Comparison of ENCODE assay signal across 19 mouse cellular contexts in the genomic region with DNA sequence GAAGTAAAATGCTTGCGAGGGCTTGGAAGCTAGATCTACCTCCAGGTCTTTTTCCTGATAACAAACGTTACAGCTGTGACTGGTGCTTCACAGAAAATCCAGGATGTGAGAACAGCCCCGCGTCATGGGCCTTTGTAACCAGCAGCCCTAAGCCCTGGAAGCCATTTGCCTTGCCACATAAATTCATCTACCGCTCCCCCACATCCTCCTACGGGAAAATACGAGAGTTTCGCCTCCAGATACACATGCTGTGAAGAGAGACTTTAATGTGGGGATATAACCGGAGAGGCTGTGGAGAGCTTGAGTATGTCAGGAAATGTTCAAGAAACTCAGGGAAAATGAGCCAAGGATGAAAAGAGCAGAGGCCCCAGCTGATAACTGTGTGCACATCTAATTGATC. TPM values are rescaled to one million over a fixed set of nuclear protein-coding genes. Genes with fewer than 3 reads are reported as not detected.
DNase-seq lines count a peak whose midpoint lies in the region; ATAC-seq and TF ChIP-seq lines count a peak whose summit lies in the region.
"Had no signal": no experiment of that assay in that cellular context is flagged by ENCODE, and none has a peak within 500 bp of the region (broad histone marks: within the 10 kb centered on the region; RNA-seq: fewer than 3 reads in every experiment).

No protein-coding gene starts in this region.

- ATAC-seq in kidney, embryonic 14.5 days (ENCODE audit: low FRiP score, low TSS enrichment) = no peak
- ATAC-seq: forebrain, embryonic 14.5 days had no signal

- no peak overlapping the region for H3K4me2 ChIP-seq in kidney, embryonic 14.5 days (replicated peaks; ENCODE audit: low read depth, low read length)
- H3K4me2 ChIP-seq: heart, embryonic 13.5 days had no signal

- H3K4me3 ChIP-seq in kidney, embryonic 14.5 days (ENCODE audit: low read length) = no peak overlapping the region
- no peak overlapping the region for H3K4me3 ChIP-seq in kidney, adult 2 months (ENCODE audit: insufficient read depth, low read depth, low read length)
- H3K4me3 ChIP-seq: embryonic facial prominence, embryonic 10.5 days; erythroblast, embryonic 14.5 days; forebrain, embryonic 10.5 days; heart, embryonic 13.5 days had no signal

- H3K27ac ChIP-seq in kidney, embryonic 14.5 days (ENCODE audit: low read depth, low read length) = 0 out of 2 replicates have a peak overlapping the region, but pooled peaks have one; percentile 37
- no peak overlapping the region for H3K27ac ChIP-seq in kidney, adult 2 months (ENCODE audit: insufficient read depth, low read depth, low read length)
- H3K27ac ChIP-seq: embryonic facial prominence, embryonic 10.5 days; forebrain, embryonic 10.5 days; heart, embryonic 13.5 days had no signal

- DNase-seq in kidney, adult 2 months = no peak
- peak; percentile 7 to 56 for DNase-seq in layer of hippocampus, adult 18-20 months (ENCODE audit: low spot score in 2 of 2)
- no peak for DNase-seq in layer of hippocampus, postnatal 36 days
- peak; percentile 42 for DNase-seq in right cerebral cortex, adult 18-20 months
- no peak for DNase-seq in right cerebral cortex, postnatal 4 days
- peak; percentile 42 for DNase-seq in telencephalon, adult 2 months (ENCODE audit: low read depth, low spot score)
- DNase-seq in gastrocnemius, postnatal 4 days (ENCODE audit: low spot score in 2 of 2) = no peak
- DNase-seq: adrenal gland, adult 2 months; adrenal gland, postnatal 25 days; cerebellum, adult 2 months; cerebellum, postnatal 10 days; gastrocnemius, postnatal 10 days; heart, postnatal 36 days had no signal

- H3K9ac ChIP-seq in kidney, embryonic 14.5 days (ENCODE audit: low read depth, low read length) = no peak overlapping the region
- H3K9ac ChIP-seq: heart, embryonic 13.5 days had no signal

- TF ChIP-seq CTCF in kidney, adult 2 months (conservative IDR thresholded peaks at IDR 0.05; ENCODE audit: insufficient read depth, insufficient read length, low read depth, low read length) = no peak

- peaks cover 5% of the 10 kb centered on the region for H3K4me1 ChIP-seq in kidney, embryonic 14.5 days (ENCODE audit: control insufficient read depth, insufficient read depth, low read length)
- H3K4me1 ChIP-seq in kidney, adult 2 months (ENCODE audit: control insufficient read depth, insufficient read depth, low read length) = no peaks in the 10 kb centered on the region
- H3K4me1 ChIP-seq: embryonic facial prominence, embryonic 10.5 days had no signal

- no peaks in the 10 kb centered on the region for H3K27me3 ChIP-seq in kidney, embryonic 14.5 days (ENCODE audit: control insufficient read depth, insufficient read depth, low read length)
- H3K27me3 ChIP-seq in kidney, adult 2 months (replicated peaks; ENCODE audit: control insufficient read depth, insufficient read depth, low read length) = no peaks in the 10 kb centered on the region
- H3K27me3 ChIP-seq: heart, embryonic 13.5 days had no signal

- TF ChIP-seq POLR2A in kidney, adult 2 months (IDR thresholded peaks at IDR 0.05; ENCODE audit: low read depth, low read length) = no peak

- no peaks in the 10 kb centered on the region; the same call in 1 of the 2 replicates for H3K9me3 ChIP-seq in kidney, embryonic 14.5 days (ENCODE audit: control insufficient read depth, low read length)
- H3K9me3 ChIP-seq: embryonic facial prominence, embryonic 10.5 days; forebrain, embryonic 10.5 days; heart, embryonic 13.5 days had no signal

- WGBS in kidney, embryonic 14.5 days = 38% methylated on average over 9 of the region's 9 CpGs
- 61% methylated on average over 9 of the region's 9 CpGs for WGBS in kidney, adult 2 months

- H3K36me3 ChIP-seq in kidney, embryonic 14.5 days (ENCODE audit: control insufficient read depth, insufficient read depth, low read length) = no peaks in the 10 kb centered on the region
- H3K36me3 ChIP-seq in kidney, adult 2 months (ENCODE audit: control insufficient read depth, insufficient read depth, low read length) = no peaks in the 10 kb centered on the region
- H3K36me3 ChIP-seq: embryonic facial prominence, embryonic 10.5 days; forebrain, embryonic 10.5 days; heart, embryonic 13.5 days had no signal

RNA-seq across cellular contexts. Expression of gene Stn1, which starts 11.9 kb away (rescaled TPM):
- 54.7 and 55.0 TPM in 2 replicates for polyA plus RNA-seq in kidney, embryonic 14.5 days (2014; fragmentation: Nextera tagmentation; extraction: Ambion mirVana)
- polyA plus RNA-seq in kidney, adult 2 months (2012; rRNA removed) = 12.3 and 14.2 TPM in 2 replicates
- 10 to 100 TPM; 21.0 to 22.8 TPM for total RNA-seq in layer of hippocampus, adult 18-20 months (2021)
- 10 to 100 TPM; 18.7 to 23.0 TPM for total RNA-seq in layer of hippocampus, postnatal 36 days (2021)
- 10 to 100 TPM; 19.9 to 23.7 TPM for total RNA-seq in gastrocnemius, postnatal 4 days (2021)

RNA-seq across cellular contexts. Expression of gene Slk, which starts 30.3 kb away (rescaled TPM):
- polyA plus RNA-seq in kidney, embryonic 14.5 days (2014; fragmentation: Nextera tagmentation; extraction: Ambion mirVana) = 16.5 and 20.6 TPM in 2 replicates
- polyA plus RNA-seq in kidney, adult 2 months (2012; rRNA removed) = 10.4 and 12.2 TPM in 2 replicates
- 10 to 100 TPM; 64.4 to 64.7 TPM for total RNA-seq in layer of hippocampus, adult 18-20 months (2021)
- total RNA-seq in layer of hippocampus, postnatal 36 days (2021) = 10 to 100 TPM; 65.2 to 68.6 TPM
- 10 to 100 TPM; 47.5 to 58.6 TPM for total RNA-seq in gastrocnemius, postnatal 4 days (2021)

Comparison
In these comparisons a context has a peak if more than half of its experiments do, and no peak if none do; other contexts are left out.
1. DNase-seq: peak in layer of hippocampus, adult 18-20 months (2 of 2), right cerebral cortex, adult 18-20 months (single experiment) and telencephalon, adult 2 months (single experiment); none in kidney, adult 2 months (single experiment), layer of hippocampus, postnatal 36 days (0 of 2), right cerebral cortex, postnatal 4 days (single experiment) and gastrocnemius, postnatal 4 days (0 of 2).